Mouse (Mus musculus): ENCODE measurements around the gene G6pc3. TPM values are rescaled to one million over a fixed set of nuclear protein-coding genes. Genes with fewer than 3 reads are reported as not detected.
"Not testable (repeated sequence)": the region's sequence is repeated elsewhere in the genome, so short reads cannot be mapped to it uniquely, and the experiment has no call there.

Gene G6pc3
- 10 to 100 TPM; 45.1 to 47.3 TPM for total RNA-seq (2021)

GRCm38 (mm10) chr11:102189461-102190436 is at the start of gene G6pc3:
G6pc3 (plus strand) TSS chr11:102189620.
- intact Hi-C loops (cut with DNase I): loop anchor here (2.0 kb wide), 2 partner anchors 35 to 41 kb away; partner anchors contain the start of gene Hdac5

DNA sequence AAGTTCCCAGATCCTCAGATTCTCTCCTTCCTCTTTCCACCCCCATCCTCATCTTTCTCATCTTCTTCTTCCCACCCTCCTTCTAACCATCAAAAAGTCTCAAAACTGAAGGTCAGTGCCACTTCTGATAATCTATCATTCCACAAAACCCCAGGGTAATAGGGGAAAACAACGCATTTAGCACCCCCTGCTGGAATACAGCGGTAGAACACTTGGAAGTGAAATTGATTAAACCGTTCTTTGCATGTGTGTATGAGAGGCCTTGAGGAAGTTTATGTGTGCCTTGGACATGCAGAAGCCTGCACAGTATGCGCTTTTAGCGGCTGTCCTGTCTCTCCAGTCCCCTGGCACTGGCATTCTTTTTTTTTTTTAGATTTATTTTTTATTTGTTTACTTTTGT is 48.9 kb upstream of the G6pc3 start:
- DNase-seq: peak; percentile 66 to 71
- intact Hi-C loops (cut with DNase I): no loop called here

More at GRCm38 (mm10) chr11:102189461-102190436, at the start of gene G6pc3:
- DNase-seq: peak; percentile 86 to 93

DNA sequence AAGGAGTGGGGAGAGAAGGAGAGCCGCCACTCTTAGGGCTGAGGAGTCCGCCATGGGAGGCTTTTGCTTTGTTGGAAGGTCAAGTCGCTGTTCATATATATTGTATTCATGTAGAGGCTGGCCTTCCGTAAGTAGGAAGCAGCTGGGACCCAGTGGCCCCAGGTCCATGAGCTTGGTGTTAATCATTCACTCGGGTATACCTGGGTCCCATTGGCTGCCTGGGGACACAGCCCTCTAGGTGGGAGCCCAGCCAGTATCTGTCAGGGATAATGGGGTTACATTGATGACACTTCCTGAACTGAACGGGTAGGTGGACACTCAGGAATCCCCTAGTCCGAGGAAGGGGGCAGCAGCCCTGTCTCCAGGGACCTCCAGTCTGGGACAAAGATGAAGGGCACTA is 47.1 kb upstream of the G6pc3 start:
- intact Hi-C loops (cut with DNase I): no loop called here
- no peak for DNase-seq

GRCm38 (mm10) chr11:102144957-102145470 is 44.4 kb upstream of the G6pc3 start:
- DNase-seq: no peak
- intact Hi-C loops (cut with DNase I): no loop called here

GRCm38 (mm10) chr11:102145471-102146001 is 43.9 kb upstream of the G6pc3 start, which contains the start of gene Nags:
Nags (plus strand) TSS chr11:102145513.
- intact Hi-C loops (cut with DNase I): no loop called here
- DNase-seq: no peak

- DNase-seq: no peak
- intact Hi-C loops (cut with DNase I): no loop called here
Observed at GRCm38 (mm10) chr11:102146005-102146404, 43.4 kb upstream of the G6pc3 start.

DNA sequence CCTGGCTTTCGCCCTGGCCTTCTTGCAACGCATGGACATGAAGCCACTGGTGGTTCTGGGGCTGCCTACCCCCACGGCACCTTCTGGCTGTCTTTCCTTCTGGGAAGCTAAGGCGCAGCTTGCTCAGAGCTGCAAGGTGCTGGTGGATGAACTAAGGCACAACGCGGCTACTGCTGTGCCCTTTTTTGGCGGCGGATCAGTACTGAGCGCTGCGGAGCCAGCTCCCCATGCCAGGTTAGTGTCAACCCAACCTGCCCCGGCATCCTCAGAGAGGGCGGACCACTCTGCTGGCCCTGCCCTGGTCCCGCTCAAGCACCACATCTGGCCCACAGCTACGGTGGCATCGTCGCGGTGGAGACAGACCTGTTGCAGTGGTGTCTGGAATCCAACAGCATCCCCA is 42.9 kb upstream of the G6pc3 start:
- intact Hi-C loops (cut with DNase I): no loop called here
- no peak for DNase-seq

GRCm38 (mm10) chr11:102147213-102147989 is 42.0 kb upstream of the G6pc3 start:
- no peak for DNase-seq
- intact Hi-C loops (cut with DNase I): no loop called here

GRCm38 (mm10) chr11:102156039-102156785 is 33.2 kb upstream of the G6pc3 start, which contains the start of gene Tmem101:
Tmem101 (minus strand) TSS chr11:102156404.
- DNase-seq: peak; percentile 91 to 92
- intact Hi-C loops (cut with DNase I): loop anchor here (2.0 kb wide), 2 partner anchors 29 to 111 kb away; partner anchors contain the start of gene Lsm12

DNA sequence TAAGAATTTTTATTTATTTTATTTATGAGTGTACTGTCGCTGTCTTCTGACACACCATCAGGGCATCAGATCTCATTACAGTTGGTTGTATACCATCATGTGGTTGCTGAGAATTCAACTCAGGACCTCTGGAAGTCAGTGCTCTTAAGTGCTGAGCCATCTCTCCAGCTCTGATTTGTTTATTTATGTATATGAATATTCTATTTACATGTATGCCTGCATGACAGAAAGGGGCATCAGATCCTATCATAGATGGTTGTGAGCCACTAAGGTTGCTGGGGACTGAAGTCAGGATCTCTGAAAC is 32.7 kb upstream of the G6pc3 start:
- intact Hi-C loops (cut with DNase I): loop anchor here (2.0 kb wide), 2 partner anchors 28 to 110 kb away; partner anchors contain the start of gene Lsm12
- DNase-seq: no peak

DNA sequence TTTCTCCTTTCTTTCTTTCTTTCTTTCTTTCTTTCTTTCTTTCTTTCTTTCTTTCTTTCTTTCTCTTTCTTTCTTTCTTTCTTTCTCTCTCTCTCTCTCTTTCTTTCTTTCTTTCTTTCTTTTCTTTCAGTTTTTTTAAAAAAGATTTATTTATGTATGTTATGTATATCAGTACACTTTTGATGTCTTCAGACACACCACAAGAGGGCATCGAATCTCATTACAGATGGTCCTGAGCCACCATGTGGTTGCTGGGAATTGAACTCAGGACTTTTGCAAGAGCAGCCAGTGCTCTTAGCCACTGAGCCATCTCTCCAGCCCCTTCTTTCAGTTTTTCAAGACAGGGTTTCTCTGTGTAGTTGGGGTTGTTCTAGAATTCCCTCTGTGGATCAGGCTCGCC is 31.4 kb upstream of the G6pc3 start:
- intact Hi-C loops (cut with DNase I); DNase-seq: not testable (repeated sequence)

GRCm38 (mm10) chr11:102159781-102160180 is 29.6 kb upstream of the G6pc3 start:
- intact Hi-C loops (cut with DNase I): no loop called here
- no peak for DNase-seq

DNA sequence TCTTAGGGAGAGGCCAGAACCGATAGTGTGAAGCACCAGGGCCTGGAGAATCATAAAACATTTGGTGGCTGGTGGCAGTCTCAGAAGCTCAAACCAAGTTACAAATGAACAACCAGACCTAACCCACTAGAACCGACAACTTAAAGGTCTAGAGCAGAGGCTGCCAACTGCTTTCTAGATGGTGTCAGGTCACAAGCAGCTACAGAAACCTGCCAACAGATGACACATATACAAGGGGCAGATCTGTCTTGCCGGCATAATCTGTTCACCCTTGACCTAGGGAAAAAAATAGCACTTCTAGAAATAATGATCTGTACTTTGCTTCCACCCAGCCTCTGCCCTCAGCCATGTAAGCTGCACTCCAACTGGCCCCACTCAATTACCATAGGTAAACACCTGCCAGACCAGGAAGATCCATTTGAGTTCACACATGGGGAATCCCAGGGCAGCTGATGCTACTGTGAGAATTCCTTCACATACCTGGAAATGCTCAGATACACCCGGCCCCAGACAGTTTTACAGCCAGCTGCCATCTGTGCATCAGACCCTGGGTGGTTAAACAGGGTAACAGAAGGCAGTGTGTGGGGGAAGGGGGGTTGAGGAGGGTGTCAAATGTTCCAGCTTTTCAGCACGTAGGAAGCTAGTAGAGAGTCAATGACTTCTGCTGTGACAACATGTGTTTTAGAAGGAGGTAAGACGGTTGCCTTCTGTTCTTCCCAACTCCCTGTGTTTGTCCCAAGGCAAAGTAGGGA is 23.3 kb upstream of the G6pc3 start:
- no peak for DNase-seq
- intact Hi-C loops (cut with DNase I): no loop called here

DNA sequence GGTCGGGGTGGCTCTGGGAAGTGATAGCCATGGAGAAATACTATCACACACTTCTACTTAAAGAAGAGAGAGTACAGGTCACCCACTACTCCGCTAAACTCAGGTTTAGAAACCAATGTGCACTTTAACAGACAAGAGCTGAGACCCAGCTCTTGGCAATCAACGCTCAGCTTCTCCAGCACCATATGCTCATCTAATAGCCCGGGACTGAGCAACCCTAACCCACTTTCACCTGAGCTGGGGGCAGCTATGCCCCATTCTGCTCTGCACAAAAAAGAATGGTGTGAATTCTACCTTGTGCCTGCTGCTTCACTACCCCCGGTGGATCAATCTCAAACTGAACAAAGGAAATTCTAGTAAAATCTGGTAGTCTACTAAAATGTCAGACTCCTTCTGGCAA is 21.9 kb upstream of the G6pc3 start:
- intact Hi-C loops (cut with DNase I): no loop called here
- no peak for DNase-seq

DNA sequence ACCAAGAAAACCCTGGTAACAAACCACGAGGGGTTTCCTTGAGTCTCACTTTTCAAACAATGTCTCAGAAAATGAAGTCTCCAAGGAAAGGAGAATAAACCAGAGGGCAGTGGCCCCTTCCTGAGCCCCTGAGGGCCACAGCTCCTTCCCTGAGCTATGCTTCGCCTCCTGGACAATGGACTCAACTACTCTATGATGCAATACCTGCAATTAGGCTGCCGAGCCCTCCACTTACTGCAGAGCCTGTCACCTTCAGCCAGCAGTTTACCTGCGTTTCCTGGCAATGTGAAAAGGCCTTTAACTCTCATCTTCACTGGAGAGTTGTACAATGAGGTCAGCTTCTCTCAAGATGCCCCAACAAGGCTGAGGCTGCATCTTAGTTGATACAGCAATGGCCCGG is 20.7 kb upstream of the G6pc3 start:
- no peak for DNase-seq
- intact Hi-C loops (cut with DNase I): no loop called here

- no peak for DNase-seq
- intact Hi-C loops (cut with DNase I): no loop called here
Observed at GRCm38 (mm10) chr11:102179836-102180235, 9.6 kb upstream of the G6pc3 start.

- DNase-seq: no peak
- intact Hi-C loops (cut with DNase I): loop anchor here (2.0 kb wide), 1 partner anchor 27 kb away; the partner anchor contains the start of gene Tmem101
Observed at GRCm38 (mm10) chr11:102184253-102184645, 5.2 kb upstream of the G6pc3 start.

DNA sequence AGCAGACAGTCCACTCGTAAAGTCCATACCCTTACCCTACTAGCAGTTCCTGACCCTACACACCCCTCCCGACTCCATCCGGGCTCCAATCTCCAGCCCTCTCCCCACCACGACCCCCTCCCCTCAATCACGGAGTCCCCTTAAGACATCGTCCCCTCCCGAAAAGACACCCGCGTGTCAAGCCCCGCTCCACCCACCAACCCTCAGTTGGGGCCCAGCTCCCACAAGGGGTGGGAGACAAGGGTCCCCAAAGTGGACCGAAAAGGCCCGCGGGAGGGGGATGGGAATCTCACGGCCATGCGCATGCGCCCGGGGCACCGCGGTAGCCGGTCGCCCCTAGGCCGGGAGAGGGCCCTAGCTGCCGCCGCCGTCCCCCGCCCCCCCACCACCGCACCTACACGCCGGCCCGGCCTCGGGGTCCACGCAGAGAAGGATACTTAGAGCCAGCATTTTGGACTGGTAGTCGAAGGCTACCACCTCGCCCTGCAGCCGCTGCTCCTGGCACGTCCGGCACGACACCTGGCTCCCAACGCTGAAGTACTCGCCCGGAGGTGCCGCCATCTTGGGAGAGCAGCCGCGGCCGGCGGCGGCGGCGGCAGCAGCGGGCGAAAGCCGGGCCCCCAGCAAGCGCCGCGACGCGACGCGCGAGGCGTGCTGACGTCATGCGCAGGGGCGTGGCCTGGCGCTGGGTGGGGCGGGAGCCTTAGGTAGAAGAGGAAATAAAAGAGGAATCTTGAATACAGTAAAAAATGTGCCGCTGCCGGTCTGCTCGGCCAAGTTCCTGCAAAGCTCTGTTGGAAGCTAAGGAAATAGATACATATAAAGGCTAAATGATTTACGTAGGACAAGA is 4.5 kb upstream of the G6pc3 start, which contains the start of gene Lsm12:
Gene Lsm12 (minus strand): TSS at position 651 of the 850 bp plus-strand sequence.
- intact Hi-C loops (cut with DNase I): loop anchor here (2.0 kb wide), 1 partner anchor 28 kb away; the partner anchor contains the start of gene Tmem101

More for the DNA sequence above, 4.5 kb upstream of the G6pc3 start, which contains the start of gene Lsm12:
- DNase-seq: peak; percentile 98 to 99
